Mouse (Mus musculus): ENCODE data around the gene Ethe1.
A peak's percentile ranks its signal among the peaks of the same experiment; 100 is the strongest.
"Not testable (repeated sequence)": the region's sequence is repeated elsewhere in the genome, so short reads cannot be mapped to it uniquely, and the experiment has no call there.

Ethe1 gene

DNA sequence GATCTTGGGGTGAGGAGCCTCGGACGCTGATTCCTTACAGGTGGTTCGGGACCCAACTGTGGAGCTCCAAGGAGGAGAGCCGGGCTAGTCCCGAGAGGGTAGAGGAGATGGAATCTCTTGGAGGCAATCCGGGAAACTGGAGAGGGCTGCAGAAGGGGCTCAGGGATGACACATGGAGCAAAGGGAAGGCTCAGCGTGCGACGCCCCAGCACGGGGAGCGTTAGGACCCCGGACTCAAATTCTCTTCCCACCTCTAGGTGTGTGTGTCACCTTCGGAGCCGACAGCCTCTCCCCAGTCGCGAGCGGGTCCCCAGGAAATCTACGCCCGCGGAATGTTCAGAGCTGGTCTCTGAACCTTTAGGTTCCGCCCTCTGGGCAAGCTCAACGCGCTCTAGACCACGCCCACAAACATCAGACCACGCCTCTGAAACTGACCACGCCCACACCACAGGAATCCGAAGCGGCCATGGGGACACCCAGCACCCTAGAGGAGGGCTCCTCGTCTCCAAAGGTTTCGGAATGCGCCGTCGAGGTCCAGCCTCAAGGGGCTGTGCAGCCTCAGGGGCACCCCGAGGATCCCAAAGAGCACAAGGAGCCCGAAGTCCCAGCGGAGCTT, 23.6 kb downstream of the Ethe1 start:
- DNase-seq (ENCODE audit: low read depth in 1 of 2, low spot score in 2 of 2) = peak; percentile 86 to 95

- no peak for DNase-seq (ENCODE audit: low read depth in 1 of 2, low spot score in 2 of 2)
These were observed 24.4 kb downstream of the Ethe1 start for GRCm38 (mm10) chr7:24611709-24612108.

DNA sequence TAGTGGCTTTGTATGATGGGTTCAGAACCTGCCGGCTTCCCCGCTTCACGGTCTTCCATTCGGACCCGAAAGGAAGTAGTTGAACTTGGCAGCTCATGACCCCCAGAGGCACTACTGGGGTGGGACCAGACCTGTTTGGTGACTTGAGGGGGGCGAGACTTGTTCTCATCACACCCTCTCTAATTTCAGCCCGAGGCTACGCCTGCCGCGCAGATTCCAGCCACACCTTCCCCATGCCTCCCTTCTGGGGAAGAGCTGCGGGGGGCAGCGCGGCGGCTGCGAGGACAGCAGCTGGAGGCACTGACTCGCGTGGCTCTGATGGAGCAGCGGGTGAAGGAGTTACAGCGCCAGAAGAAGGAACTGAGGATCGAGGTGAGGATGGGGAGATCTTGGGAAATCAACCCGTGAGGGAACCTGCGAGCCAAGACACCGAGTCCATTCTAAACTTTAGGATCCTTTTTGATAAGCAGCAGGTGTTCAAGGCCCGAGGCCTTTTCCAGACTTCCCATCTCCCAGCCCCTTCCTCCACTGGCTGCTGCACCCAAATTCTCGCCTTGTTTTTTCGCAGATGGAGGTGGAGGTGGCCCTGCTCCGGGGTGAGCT, 25.1 kb downstream of the Ethe1 start:
- no peak for DNase-seq (ENCODE audit: low read depth in 1 of 2, low spot score in 2 of 2)

GRCm38 (mm10) chr7:24614816-24615215, 27.5 kb downstream of the Ethe1 start:
- no peak for DNase-seq (ENCODE audit: low read depth in 1 of 2, low spot score in 2 of 2)

DNA sequence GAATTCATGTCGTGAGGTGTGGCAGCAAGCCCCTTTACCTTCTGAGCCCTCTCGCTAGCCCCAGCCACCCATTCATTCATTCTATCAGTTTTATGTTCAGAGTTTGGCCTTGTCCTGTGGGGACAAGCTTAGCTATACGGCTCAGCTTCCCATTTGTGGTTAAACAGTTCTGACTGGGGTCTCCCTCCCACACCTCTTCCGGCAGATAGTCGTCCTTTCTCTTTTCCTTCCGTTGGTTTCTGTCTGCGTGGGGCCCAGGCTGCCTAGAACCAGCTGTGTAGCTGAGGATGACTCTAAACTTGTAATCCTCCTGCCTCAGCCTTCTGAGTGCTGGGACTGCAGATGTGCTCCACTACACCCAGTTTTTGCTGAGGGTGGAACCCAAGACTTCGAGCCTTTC, 30.4 kb downstream of the Ethe1 start:
- DNase-seq (ENCODE audit: low read depth in 1 of 2, low spot score in 2 of 2) = no peak

- DNase-seq (ENCODE audit: low read depth in 1 of 2, low spot score in 2 of 2) = not testable (repeated sequence)
These were observed 31.0 kb downstream of the Ethe1 start for GRCm38 (mm10) chr7:24618374-24618773.

GRCm38 (mm10) chr7:24619671-24620397, 32.5 kb downstream of the Ethe1 start:
- DNase-seq (ENCODE audit: low read depth in 1 of 2, low spot score in 2 of 2) = no peak

GRCm38 (mm10) chr7:24621193-24621592, 33.9 kb downstream of the Ethe1 start:
- no peak for DNase-seq (ENCODE audit: low read depth in 1 of 2, low spot score in 2 of 2)

DNA sequence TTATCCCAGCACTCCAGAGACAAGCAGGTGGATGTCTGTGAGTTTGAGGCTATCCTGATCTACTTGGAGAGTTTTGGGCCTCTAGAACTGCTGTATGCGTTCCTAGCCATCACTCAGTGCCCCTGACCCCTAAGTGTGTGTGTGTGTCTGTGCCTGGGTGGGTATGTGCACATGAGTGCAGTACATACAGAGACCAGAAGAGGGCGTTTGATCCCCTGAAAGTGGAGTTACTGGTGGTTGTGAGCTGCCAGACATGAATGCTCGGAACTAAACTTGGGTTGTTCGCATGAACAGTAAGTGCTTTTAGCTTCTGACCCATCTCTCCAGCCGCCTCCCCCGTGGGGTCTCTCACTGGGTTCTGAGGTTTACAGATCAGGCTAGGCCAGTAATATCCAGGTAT, 35.6 kb downstream of the Ethe1 start:
- DNase-seq (ENCODE audit: low read depth in 1 of 2, low spot score in 2 of 2) = no peak

- DNase-seq (ENCODE audit: low read depth in 1 of 2, low spot score in 2 of 2) = peak in 1 of 2 experiments; percentile 67
These were observed 41.6 kb downstream of the Ethe1 start for GRCm38 (mm10) chr7:24628685-24629610.

DNA sequence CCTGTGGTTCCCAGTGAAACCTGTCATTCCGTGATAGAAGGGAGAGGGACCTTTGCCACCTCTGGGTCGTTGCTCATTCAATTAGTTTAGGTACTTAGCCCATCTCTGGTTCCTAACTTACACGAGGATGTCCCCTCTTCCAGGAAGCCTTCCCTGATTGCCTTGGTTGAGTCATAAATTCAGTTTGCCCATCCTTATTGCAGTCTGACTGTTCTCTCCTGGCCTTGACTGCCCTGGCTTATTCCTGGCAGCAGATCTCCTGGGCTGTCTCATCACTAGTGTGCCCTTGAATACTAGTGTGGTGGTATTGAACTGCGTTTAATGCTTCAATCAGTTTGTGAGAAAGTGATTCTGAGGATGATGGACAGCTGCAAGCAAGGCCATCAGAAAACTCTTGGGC, 42.3 kb downstream of the Ethe1 start:
- no peak for DNase-seq (ENCODE audit: low read depth in 1 of 2, low spot score in 2 of 2)

GRCm38 (mm10) chr7:24630116-24630880, 43.0 kb downstream of the Ethe1 start:
- DNase-seq (ENCODE audit: low read depth in 1 of 2, low spot score in 2 of 2) = no peak

GRCm38 (mm10) chr7:24636264-24636663, 48.9 kb downstream of the Ethe1 start, which contains the start of gene Lypd3:
TSS of gene Lypd3 (plus strand) at chr7:24636550.
- DNase-seq (ENCODE audit: low read depth in 1 of 2, low spot score in 2 of 2) = no peak

DNA sequence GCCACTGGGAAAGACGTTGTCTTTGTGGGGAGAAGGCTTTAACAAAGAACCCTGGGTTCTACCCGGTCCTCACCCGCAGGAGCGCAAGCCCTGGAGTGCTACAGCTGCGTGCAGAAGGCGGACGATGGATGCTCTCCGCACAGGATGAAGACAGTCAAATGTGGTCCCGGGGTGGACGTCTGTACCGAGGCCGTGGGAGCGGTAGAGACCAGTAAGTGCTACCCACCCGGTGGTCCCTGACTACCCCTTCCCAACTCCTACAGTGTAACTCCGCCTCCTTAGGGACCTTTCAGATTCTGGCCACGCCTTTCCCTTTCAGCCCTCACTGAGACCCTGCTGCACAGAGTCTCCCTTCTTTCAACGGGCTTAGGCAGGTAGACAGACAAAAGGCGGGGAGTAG, 49.7 kb downstream of the Ethe1 start:
- DNase-seq (ENCODE audit: low read depth in 1 of 2, low spot score in 2 of 2) = no peak

GRCm38 (mm10) chr7:24638026-24638856, 50.9 kb downstream of the Ethe1 start:
- DNase-seq (ENCODE audit: low read depth in 1 of 2, low spot score in 2 of 2) = no peak

DNA sequence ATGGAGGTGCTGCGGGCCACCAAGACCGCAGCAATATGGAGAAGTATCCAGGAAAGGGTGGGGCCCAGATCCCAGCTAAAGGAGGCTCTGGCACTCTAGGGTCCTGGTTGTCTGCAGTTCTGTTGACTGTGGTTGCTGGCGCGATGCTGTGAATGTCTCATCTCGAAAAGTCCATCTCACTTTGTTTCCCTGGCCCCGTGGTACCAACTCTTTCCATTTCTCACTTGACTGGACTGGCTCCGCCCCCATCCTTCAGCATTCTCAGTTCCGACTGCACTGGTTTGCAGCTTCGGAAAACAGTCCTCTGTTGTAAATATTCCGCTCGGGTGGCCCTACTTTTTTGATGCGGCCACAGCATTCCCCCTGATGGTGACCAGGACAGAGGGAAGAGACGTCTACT, 53.1 kb downstream of the Ethe1 start:
- DNase-seq (ENCODE audit: low read depth in 1 of 2, low spot score in 2 of 2) = no peak

- DNase-seq (ENCODE audit: low read depth in 1 of 2, low spot score in 2 of 2) = peak in 1 of 2 experiments; percentile 47
These were observed 55.1 kb downstream of the Ethe1 start for GRCm38 (mm10) chr7:24642491-24642890.

- DNase-seq (ENCODE audit: low read depth in 1 of 2, low spot score in 2 of 2) = no peak
These were observed 57.1 kb downstream of the Ethe1 start for GRCm38 (mm10) chr7:24644492-24644891.

DNA sequence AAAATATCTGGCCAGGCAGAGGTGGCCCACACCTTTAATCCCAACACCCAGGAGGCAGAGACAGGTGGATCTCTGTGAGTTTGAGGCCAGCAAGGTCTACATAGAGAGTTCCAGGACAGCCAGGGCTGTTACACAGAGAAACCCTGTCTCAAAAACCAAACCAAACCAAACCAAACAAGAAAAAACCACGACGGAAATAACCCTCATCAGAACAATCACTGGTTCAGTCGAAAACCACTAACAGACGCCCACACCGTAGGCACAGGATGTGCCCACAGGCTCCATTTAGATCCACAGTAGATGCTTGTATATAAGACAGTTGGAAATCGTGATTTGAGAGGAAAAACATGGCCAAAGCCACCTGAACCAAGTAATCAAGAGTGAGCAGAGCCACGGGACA, 57.7 kb downstream of the Ethe1 start:
- DNase-seq (ENCODE audit: low read depth in 1 of 2, low spot score in 2 of 2) = no peak

GRCm38 (mm10) chr7:24646486-24646885, 59.1 kb downstream of the Ethe1 start:
- DNase-seq (ENCODE audit: low read depth in 1 of 2, low spot score in 2 of 2) = no peak

Data from monocyte, adult 2 months (primary cell).